ENCODE assay signal across 8 mouse cellular contexts in genomic region chr15:79025687-79026308, GRCm38 (mm10). TPM values are rescaled to one million over a fixed set of nuclear protein-coding genes. Genes with fewer than 3 reads are reported as not detected.
DNase-seq lines count a peak whose midpoint lies in the region; ATAC-seq and TF ChIP-seq lines count a peak whose summit lies in the region.

No protein-coding gene starts in this region.

- peak; percentile 54 for DNase-seq in cerebellum, adult 9-11 months
- no peak for DNase-seq in cerebellum, postnatal 4 days (ENCODE audit: low spot score in 2 of 2)
- DNase-seq in brain, embryonic 14.5 days (ENCODE audit: low read depth) = peak; percentile 39
- DNase-seq in liver, embryonic 13.5 days = no peak
- no peak for DNase-seq in frontal cortex, adult 2 months (ENCODE audit: extremely low spot score in 1 of 2, low spot score in 1 of 2)
- DNase-seq in adrenal gland, postnatal 14 days = no peak
- DNase-seq in adrenal gland, adult 2 months = no peak

- no peak for TF ChIP-seq POLR2A in brain, embryonic 14.5 days (IDR thresholded peaks at IDR 0.05; ENCODE audit: borderline replicate concordance, extremely low read depth, insufficient read depth, insufficient read length, poor library complexity, severe bottlenecking)

- no peaks in the 10 kb centered on the region for H3K9me3 ChIP-seq in hindbrain, embryonic 16.5 days (ENCODE audit: control insufficient read depth, low read length)
- H3K9me3 ChIP-seq in liver, embryonic 13.5 days (replicated peaks) = no peaks in the 10 kb centered on the region

- H3K4me3 ChIP-seq in hindbrain, embryonic 16.5 days (ENCODE audit: low read length) = peak overlapping the region; percentile 20; the same call in 1 of the 2 replicates
- no peak overlapping the region for H3K4me3 ChIP-seq in liver, embryonic 13.5 days (replicated peaks)

- H3K4me2 ChIP-seq in hindbrain, embryonic 16.5 days (ENCODE audit: low read length) = peak overlapping the region; percentile 46
- H3K4me2 ChIP-seq in liver, embryonic 13.5 days = peak overlapping the region; percentile 32

- H3K36me3 ChIP-seq in hindbrain, embryonic 16.5 days (ENCODE audit: control insufficient read depth, insufficient read depth, low read length) = no peaks in the 10 kb centered on the region
- H3K36me3 ChIP-seq in liver, embryonic 13.5 days = no peaks in the 10 kb centered on the region

- no peak for ATAC-seq in hindbrain, embryonic 16.5 days
- no peak for ATAC-seq in liver, embryonic 13.5 days (ENCODE audit: low read depth)

- no peak for TF ChIP-seq CTCF in brain, embryonic 14.5 days (IDR thresholded peaks at IDR 0.05; ENCODE audit: borderline replicate concordance, extremely low read depth, insufficient read depth, insufficient read length)

- no peaks in the 10 kb centered on the region; the same call in 1 of the 2 replicates for H3K27me3 ChIP-seq in hindbrain, embryonic 16.5 days (replicated peaks; ENCODE audit: control insufficient read depth, insufficient read depth, low read length)
- H3K27me3 ChIP-seq in liver, embryonic 13.5 days = peaks cover 68% of the 10 kb centered on the region

- H3K4me1 ChIP-seq in hindbrain, embryonic 16.5 days (ENCODE audit: control insufficient read depth, insufficient read depth, low read depth, low read length) = peaks cover 32% of the 10 kb centered on the region
- peaks cover 45% of the 10 kb centered on the region for H3K4me1 ChIP-seq in liver, embryonic 13.5 days (replicated peaks)

- peak overlapping the region; percentile 29; the same call in 1 of the 2 replicates for H3K9ac ChIP-seq in hindbrain, embryonic 16.5 days (ENCODE audit: low read depth, low read length)
- H3K9ac ChIP-seq in liver, embryonic 13.5 days = peak overlapping the region; percentile 36; the same call in 1 of the 2 replicates

- H3K27ac ChIP-seq in hindbrain, embryonic 16.5 days (ENCODE audit: low read depth, low read length) = no peak overlapping the region
- peak overlapping the region; percentile 59 for H3K27ac ChIP-seq in liver, embryonic 13.5 days

- WGBS in hindbrain, embryonic 16.5 days = 15% methylated on average over 15 of the region's 18 CpGs
- WGBS in liver, embryonic 13.5 days (ENCODE audit: insufficient replicate concordance) = 24% methylated on average over 15 of the region's 18 CpGs

RNA-seq across cellular contexts. Expression of gene H1f0, which starts 2.5 kb away (rescaled TPM):
- 198 and 310 TPM in 2 replicates for polyA plus RNA-seq in brain, embryonic 14.5 days (2012; rRNA removed)
- 200 and 206 TPM in 2 replicates for polyA plus RNA-seq in hindbrain, embryonic 16.5 days (2015; fragmentation: Nextera tagmentation; extraction: Ambion mirVana)
- 85.3 and 101 TPM in 2 replicates for polyA plus RNA-seq in liver, embryonic 13.5 days (2015; fragmentation: Nextera tagmentation; extraction: Ambion mirVana)
- polyA plus RNA-seq in frontal cortex, adult 2 months (2012; rRNA removed) = 109 and 112 TPM in 2 replicates
- 162 and 178 TPM in 2 replicates for total RNA-seq in adrenal gland, postnatal 14 days (2021)
- 100 to 1,000 TPM in 1 of 2 experiments, 10 to 100 TPM in 1; 94.6 to 204 TPM for total RNA-seq in adrenal gland, adult 2 months (2021)
- 109 and 135 TPM in 2 replicates for polyA plus RNA-seq in adrenal gland, adult 2 months (2012; rRNA removed)

RNA-seq across cellular contexts. Expression of gene Galr3, which starts 15.9 kb away (rescaled TPM):
- polyA plus RNA-seq in brain, embryonic 14.5 days (2012; rRNA removed) = 0.13 and 0.19 TPM in 2 replicates
- polyA plus RNA-seq in hindbrain, embryonic 16.5 days (2015; fragmentation: Nextera tagmentation; extraction: Ambion mirVana) = 0.14 TPM in 1 of 2 replicates, not detected in the other
- polyA plus RNA-seq in liver, embryonic 13.5 days (2015; fragmentation: Nextera tagmentation; extraction: Ambion mirVana) = 0.13 and 0.20 TPM in 2 replicates
- 0.19 and 0.38 TPM in 2 replicates for polyA plus RNA-seq in frontal cortex, adult 2 months (2012; rRNA removed)
- total RNA-seq in adrenal gland, postnatal 14 days (2021) = 0.41 and 0.78 TPM in 2 replicates
- total RNA-seq in adrenal gland, adult 2 months (2021) = under 1 TPM in 1 of 2 experiments, not detected in 1; 0.28 TPM
- polyA plus RNA-seq in adrenal gland, adult 2 months (2012; rRNA removed) = 1.4 and 4.2 TPM in 2 replicates

RNA-seq across cellular contexts. Expression of gene Ankrd54, which starts 36.9 kb away (rescaled TPM):
- polyA plus RNA-seq in brain, embryonic 14.5 days (2012; rRNA removed) = 60.9 and 85.5 TPM in 2 replicates
- 50.0 and 54.0 TPM in 2 replicates for polyA plus RNA-seq in hindbrain, embryonic 16.5 days (2015; fragmentation: Nextera tagmentation; extraction: Ambion mirVana)
- 47.9 and 49.6 TPM in 2 replicates for polyA plus RNA-seq in liver, embryonic 13.5 days (2015; fragmentation: Nextera tagmentation; extraction: Ambion mirVana)
- polyA plus RNA-seq in frontal cortex, adult 2 months (2012; rRNA removed) = 31.0 and 32.3 TPM in 2 replicates
- total RNA-seq in adrenal gland, postnatal 14 days (2021) = 23.3 and 24.1 TPM in 2 replicates
- 10 to 100 TPM; 20.1 to 27.2 TPM for total RNA-seq in adrenal gland, adult 2 months (2021)
- 91.9 and 101 TPM in 2 replicates for polyA plus RNA-seq in adrenal gland, adult 2 months (2012; rRNA removed)

RNA-seq across cellular contexts. Expression of gene Eif3l, which starts 49.2 kb away (rescaled TPM):
- polyA plus RNA-seq in brain, embryonic 14.5 days (2012; rRNA removed) = 180 and 189 TPM in 2 replicates
- 174 and 177 TPM in 2 replicates for polyA plus RNA-seq in hindbrain, embryonic 16.5 days (2015; fragmentation: Nextera tagmentation; extraction: Ambion mirVana)
- 171 and 185 TPM in 2 replicates for polyA plus RNA-seq in liver, embryonic 13.5 days (2015; fragmentation: Nextera tagmentation; extraction: Ambion mirVana)
- polyA plus RNA-seq in frontal cortex, adult 2 months (2012; rRNA removed) = 80.9 and 90.8 TPM in 2 replicates
- 171 and 177 TPM in 2 replicates for total RNA-seq in adrenal gland, postnatal 14 days (2021)
- total RNA-seq in adrenal gland, adult 2 months (2021) = 100 to 1,000 TPM; 136 to 160 TPM
- 94.1 and 119 TPM in 2 replicates for polyA plus RNA-seq in adrenal gland, adult 2 months (2012; rRNA removed)

Comparison
In these comparisons a context has a peak if more than half of its experiments do, and no peak if none do; other contexts are left out.
1. DNase-seq: peak in cerebellum, adult 9-11 months (single experiment) and brain, embryonic 14.5 days (single experiment); none in cerebellum, postnatal 4 days (0 of 2), liver, embryonic 13.5 days (single experiment), frontal cortex, adult 2 months (0 of 2), adrenal gland, postnatal 14 days (single experiment) and adrenal gland, adult 2 months (single experiment).